Mouse (Mus musculus) monocyte, adult 5-6 weeks (primary cell): Measurements from ENCODE around the gene Hist1h2bg. TPM values are rescaled to one million over a fixed set of nuclear protein-coding genes. Genes with fewer than 3 reads are reported as not detected.

Source experiments
- ATAC-seq: fragments of 153-309, 156-312 bp; replicated peaks from 2 replicates; pipeline ENCODE4 v1.8.0; 2017; ENCODE audit warnings: mild to moderate bottlenecking; ENCODE audit not compliant: low TSS enrichment, insufficient number of reproducible peaks, severe bottlenecking, poor library complexity, low FRiP score
- total RNA-seq: library from RNA; stranded (forward); fragments of 200-1000, 200-491, 200-594 nt; gene quantifications from 3 replicates; pipeline ENCODE4 v1.2.3, GENCODE M21; 2017

The Hist1h2bg gene
- total RNA-seq = 86.4 to 193 TPM (median 86.9 TPM) in 3 replicates

DNA sequence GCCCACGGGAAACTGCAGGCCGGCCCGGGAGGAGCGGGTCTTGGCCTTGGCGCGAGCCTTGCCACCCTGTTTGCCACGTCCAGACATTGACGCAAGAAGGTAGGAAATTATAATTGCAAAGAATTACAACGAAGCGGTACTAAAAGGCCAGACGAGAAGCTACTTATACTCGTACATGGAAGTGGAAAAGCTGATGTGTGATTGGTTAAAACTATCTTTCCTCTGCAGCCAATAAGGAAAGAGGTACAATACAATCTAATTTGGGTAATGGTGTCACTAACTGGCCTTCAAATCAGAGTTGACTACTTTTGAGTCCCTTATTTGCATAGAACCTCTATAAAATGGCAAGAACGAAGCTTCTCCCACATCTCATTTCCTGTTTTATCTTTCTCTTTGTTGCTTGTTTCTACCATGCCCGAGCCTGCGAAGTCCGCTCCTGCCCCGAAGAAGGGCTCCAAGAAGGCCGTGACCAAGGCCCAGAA is at the start of gene Hist1h2bg, which contains the start of gene Hist1h2ae:
Gene Hist1h2bg (plus strand): TSS at position 375 of the 482 bp plus-strand sequence.
Gene Hist1h2ae (minus strand): TSS at position 199 of the 482 bp plus-strand sequence.
- peak; percentile 92 for ATAC-seq

- no peak for ATAC-seq
Measured at GRCm38 (mm10) chr13:23521703-23522102, 49.5 kb upstream of the Hist1h2bg start.

DNA sequence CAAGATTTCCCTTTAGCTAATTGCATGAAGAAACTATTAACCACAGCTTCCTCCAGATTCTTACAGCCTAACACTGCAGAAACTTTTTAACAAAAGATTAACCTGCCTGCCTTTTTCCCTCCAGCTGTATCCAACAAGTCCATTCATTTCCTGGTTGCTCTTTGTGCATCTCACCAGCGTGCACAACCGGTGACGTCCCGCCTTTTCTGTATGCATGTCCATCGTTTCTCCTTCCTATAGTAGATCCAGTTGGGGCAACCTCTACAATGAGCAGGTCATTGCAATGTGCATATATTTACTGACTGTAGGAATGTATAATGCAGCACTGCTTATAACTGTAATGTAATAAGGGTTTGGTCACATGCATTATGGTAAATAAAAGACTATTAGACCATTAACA is 47.2 kb upstream of the Hist1h2bg start:
- no peak for ATAC-seq

GRCm38 (mm10) chr13:23524654-23525053 is 46.5 kb upstream of the Hist1h2bg start:
- peak; percentile 51 for ATAC-seq

- ATAC-seq = no peak
Measured at GRCm38 (mm10) chr13:23525901-23526300, 45.3 kb upstream of the Hist1h2bg start.

GRCm38 (mm10) chr13:23526312-23526711 is 44.9 kb upstream of the Hist1h2bg start:
- peak; percentile 48; the same call in 1 of the 2 replicates for ATAC-seq

DNA sequence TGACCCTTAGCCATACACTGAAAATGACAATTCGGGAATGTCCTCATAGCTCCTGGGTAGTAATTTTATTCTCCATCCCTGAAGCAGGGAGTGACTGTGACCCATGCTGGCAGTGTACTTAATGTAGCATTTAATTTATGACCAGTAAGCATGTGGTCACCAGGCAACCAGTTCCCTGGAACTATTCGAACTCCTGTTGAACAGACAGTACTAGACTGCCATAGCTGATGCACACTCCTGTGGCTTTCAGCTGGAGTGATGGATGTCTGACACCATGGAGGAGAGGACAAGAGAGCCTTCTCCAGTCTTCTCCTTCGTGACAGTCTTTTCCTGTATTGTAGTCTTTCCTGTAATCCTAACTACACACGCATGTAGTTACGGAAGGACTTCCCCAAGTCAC is 42.2 kb upstream of the Hist1h2bg start:
- no peak for ATAC-seq

GRCm38 (mm10) chr13:23529480-23530165 is 41.6 kb upstream of the Hist1h2bg start:
- ATAC-seq = no peak

- ATAC-seq = no peak
Measured at GRCm38 (mm10) chr13:23530181-23530900, 40.9 kb upstream of the Hist1h2bg start.

- peak; percentile 80 for ATAC-seq
Measured at GRCm38 (mm10) chr13:23530901-23531875, 40.0 kb upstream of the Hist1h2bg start, which contains the start of gene Hist1h4h. TSS of gene Hist1h4h (plus strand) at chr13:23531050.

DNA sequence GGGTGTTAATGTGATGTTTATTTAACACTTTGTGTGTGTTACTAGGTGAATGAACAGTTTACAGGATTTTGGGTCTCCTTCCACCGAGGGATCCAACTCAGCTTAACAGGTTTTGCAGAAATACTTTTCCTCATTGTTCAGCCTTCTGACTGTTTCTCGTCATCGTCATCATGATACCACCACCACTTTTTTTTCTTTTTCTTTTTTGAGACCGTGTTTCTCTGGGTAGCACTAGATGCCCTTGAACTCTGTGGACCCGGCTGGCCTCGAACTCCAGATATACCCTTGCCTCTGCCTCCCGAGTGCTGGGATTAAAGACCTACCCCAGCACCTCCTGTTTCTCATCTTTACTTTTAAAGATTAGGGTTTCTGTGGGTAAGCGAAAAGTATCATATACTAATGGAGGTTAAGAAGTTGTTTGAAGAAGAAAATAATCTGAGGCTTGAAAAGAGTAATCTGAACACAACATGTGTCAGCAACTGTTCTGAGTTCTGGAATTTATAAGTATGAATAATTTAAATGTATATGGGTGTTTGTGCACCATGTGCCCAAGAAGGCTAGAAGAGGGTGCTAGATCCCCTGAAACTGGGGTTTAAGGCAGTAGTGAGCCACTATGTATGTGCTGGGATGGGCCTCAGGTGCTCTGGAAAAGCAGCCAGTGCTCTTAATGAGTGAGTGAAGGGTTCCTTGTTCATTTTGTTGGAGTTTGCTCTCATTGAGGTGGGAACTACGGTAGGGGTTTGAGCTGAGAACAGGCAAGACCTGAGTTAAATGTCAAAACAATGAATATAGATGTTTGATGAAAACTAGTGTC is 38.7 kb upstream of the Hist1h2bg start:
- no peak for ATAC-seq

DNA sequence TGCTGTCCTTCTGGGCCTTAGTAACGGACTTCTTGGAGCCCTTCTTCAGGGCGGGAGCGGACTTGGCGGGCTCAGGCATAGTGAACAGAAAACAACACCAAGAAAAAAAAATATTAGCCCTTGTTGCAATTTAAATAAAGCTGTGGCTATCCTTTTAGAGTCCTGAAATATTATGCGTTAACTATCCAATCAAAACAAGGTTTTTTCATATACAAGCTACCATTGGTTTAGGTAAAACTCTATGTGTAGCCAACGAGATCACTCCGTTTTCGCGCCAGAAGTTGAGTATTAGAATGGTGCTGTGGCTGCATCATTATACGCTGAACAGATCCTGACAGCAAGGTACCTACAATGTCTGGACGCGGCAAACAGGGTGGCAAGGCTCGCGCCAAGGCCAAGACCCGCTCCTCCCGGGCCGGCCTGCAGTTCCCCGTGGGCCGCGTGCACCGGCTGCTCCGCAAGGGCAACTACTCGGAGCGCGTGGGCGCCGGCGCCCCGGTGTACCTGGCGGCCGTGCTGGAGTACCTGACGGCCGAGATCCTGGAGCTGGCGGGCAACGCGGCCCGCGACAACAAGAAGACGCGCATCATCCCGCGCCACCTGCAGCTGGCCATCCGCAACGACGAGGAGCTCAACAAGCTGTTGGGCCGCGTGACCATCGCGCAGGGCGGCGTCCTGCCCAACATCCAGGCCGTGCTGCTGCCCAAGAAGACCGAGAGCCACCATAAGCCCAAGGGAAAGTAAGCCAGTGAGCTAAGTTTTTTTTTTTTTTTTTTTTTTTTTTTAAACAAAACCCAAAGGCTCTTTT is 37.4 kb upstream of the Hist1h2bg start, which contains the start of gene Hist1h2af:
Gene Hist1h2af (plus strand): TSS at position 347 of the 808 bp plus-strand sequence.
- peak; percentile 49 for ATAC-seq

- no peak for ATAC-seq
Measured at GRCm38 (mm10) chr13:23534368-23535131, 36.6 kb upstream of the Hist1h2bg start.

DNA sequence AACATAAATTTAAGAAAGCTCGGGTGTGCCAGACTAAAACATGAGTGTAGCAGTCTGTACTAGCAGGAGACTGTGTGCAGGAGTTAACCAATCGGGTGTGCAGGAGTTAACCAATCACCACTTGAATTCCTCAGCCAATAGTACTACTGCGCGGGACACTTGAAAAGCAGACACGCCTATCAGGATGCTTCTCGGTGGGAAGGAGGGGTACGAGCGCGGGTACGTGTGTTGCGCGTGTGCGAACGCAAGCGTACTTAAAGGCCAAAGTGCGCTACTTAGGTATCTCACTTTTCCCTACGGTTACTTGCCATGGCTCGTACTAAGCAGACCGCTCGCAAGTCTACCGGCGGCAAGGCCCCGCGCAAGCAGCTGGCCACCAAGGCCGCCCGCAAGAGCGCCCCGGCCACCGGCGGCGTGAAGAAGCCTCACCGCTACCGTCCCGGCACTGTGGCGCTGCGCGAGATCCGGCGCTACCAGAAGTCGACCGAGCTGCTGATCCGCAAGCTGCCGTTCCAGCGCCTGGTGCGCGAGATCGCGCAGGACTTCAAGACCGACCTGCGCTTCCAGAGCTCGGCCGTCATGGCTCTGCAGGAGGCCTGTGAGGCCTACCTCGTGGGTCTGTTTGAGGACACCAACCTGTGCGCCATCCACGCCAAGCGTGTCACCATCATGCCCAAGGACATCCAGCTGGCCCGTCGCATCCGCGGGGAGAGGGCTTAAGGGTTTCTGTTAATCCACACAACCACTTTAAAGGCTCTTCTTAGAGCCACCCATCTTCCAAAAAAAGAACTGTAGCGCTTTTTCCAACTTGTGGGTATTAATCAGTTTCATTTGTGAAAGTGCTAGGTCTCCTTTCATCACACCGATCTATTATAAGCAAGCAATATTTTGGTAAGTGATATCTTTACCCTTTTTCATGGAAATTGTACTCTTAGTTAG is 35.8 kb upstream of the Hist1h2bg start, which contains the start of gene Hist1h3g:
Gene Hist1h3g (plus strand): TSS at position 286 of the 939 bp plus-strand sequence.
- peak; percentile 79 for ATAC-seq

- ATAC-seq = no peak
Measured at GRCm38 (mm10) chr13:23536076-23536822, 34.9 kb upstream of the Hist1h2bg start.
